Mouse (Mus musculus) kidney, embryonic 14.5 days (tissue): ENCODE results near the gene Tsc2. TPM values are rescaled to one million over a fixed set of nuclear protein-coding genes. Genes with fewer than 3 reads are reported as not detected.

Experiments used
- ATAC-seq: fragments of 200-750 bp; cut with Nextera tagmentation; 2 replicates; pipeline ENCODE4 v1.8.0; 2017; ENCODE audit warnings: moderate number of reproducible peaks, mild to moderate bottlenecking, moderate TSS enrichment, moderate library complexity; ENCODE audit not compliant: low FRiP score, low TSS enrichment
- H3K27ac ChIP-seq: fragments of 300-500 bp; sonication (generic); 2 replicates; pipeline ENCODE4 v1.5.1; 2014; ENCODE audit warnings: low read depth, mild to moderate bottlenecking, low read length, moderate library complexity, mixed read lengths
- H3K27me3 ChIP-seq: fragments of 300-500 bp; sonication (generic); 2 replicates; pipeline ENCODE4 v1.6.1; 2014; ENCODE audit warnings: mild to moderate bottlenecking, low read length; ENCODE audit not compliant: control insufficient read depth, insufficient read depth
- H3K36me3 ChIP-seq: fragments of 300-500 bp; sonication (generic); 2 replicates; pipeline ENCODE4 v1.6.1; 2014; ENCODE audit warnings: low read length, mixed read lengths; ENCODE audit not compliant: control insufficient read depth, insufficient read depth
- H3K4me1 ChIP-seq: fragments of 300-500 bp; sonication (generic); 2 replicates; pipeline ENCODE4 v1.6.1; 2014; ENCODE audit warnings: low read length, mixed read lengths; ENCODE audit not compliant: control insufficient read depth, insufficient read depth
- H3K4me2 ChIP-seq: fragments of 300-500 bp; sonication (generic); replicated peaks from 2 replicates; pipeline ENCODE4 v1.6.1; 2014; ENCODE audit warnings: low read depth, mild to moderate bottlenecking, low read length
- H3K4me3 ChIP-seq: fragments of 300-500 bp; sonication (generic); 2 replicates; pipeline ENCODE4 v1.5.1; 2014; ENCODE audit warnings: mild to moderate bottlenecking, low read length
- H3K9ac ChIP-seq: fragments of 300-500 bp; sonication (generic); 2 replicates; pipeline ENCODE4 v1.6.1; 2014; ENCODE audit warnings: low read depth, mild to moderate bottlenecking, low read length, moderate library complexity
- H3K9me3 ChIP-seq: fragments of 300-500 bp; sonication (generic); 2 replicates; pipeline ENCODE4 v1.6.1; 2016; ENCODE audit warnings: low read length; ENCODE audit not compliant: control insufficient read depth
- WGBS: fragments of 180-500 bp; shearing (Covaris S2); extraction: QIAGEN DNeasy Blood & Tissue Kit; methylation state at CpG from one replicate; pipeline ENCODE4 v1.1.7; 2014; 5-methylcytosine and 5-hydroxymethylcytosine counted together
- polyA plus RNA-seq: library from polyadenylated mRNA; unstranded; fragments of >200 nt; fragmentation: Nextera tagmentation; extraction: Ambion mirVana; gene quantifications from 2 replicates; pipeline ENCODE4 v1.2.1, GENCODE M21; 2014

Gene Tsc2
- polyA plus RNA-seq, 1 experiment from 2014 or later, result 55.4 TPM

- H3K36me3 ChIP-seq, result peaks cover 69% of the 10 kb centered on the region
- H3K27me3 ChIP-seq, result no peaks in the 10 kb centered on the region
- H3K4me3 ChIP-seq, result no peak overlapping the region
- no peak overlapping the region for H3K4me2 ChIP-seq
- 93% methylated on average over 3 of the region's 3 CpGs for whole genome bisulfite sequencing
- no peak overlapping the region for H3K27ac ChIP-seq
- 0 out of 2 replicates have a peak, but pooled peaks cover 3% of the 10 kb centered on the region for H3K4me1 ChIP-seq
- no peaks in the 10 kb centered on the region for H3K9me3 ChIP-seq
- no peak overlapping the region for H3K9ac ChIP-seq
- ATAC-seq, result no peak
Observed at GRCm38 (mm10) chr17:24579532-24579931, 52.9 kb downstream of the Tsc2 start.

- Histone ChIP-seq H3K4me3 (no peak overlapping the region), H3K9ac (no peak overlapping the region), H3K36me3 (peaks cover 73% of the 10 kb centered on the region), H3K4me2 (no peak overlapping the region), H3K27me3 (no peaks in the 10 kb centered on the region), H3K27ac (no peak overlapping the region), H3K9me3 (no peaks in the 10 kb centered on the region), H3K4me1 (no peaks in the 10 kb centered on the region)
- WGBS, result 97% methylated on average over 9 of the region's 9 CpGs
- no peak for ATAC-seq
Observed at GRCm38 (mm10) chr17:24573811-24574210, 58.6 kb downstream of the Tsc2 start.

- ATAC-seq, result no peak
Observed at GRCm38 (mm10) chr17:24572651-24573245, 59.7 kb downstream of the Tsc2 start.

GRCm38 (mm10) chr17:24569837-24570236 lies 62.6 kb downstream of the Tsc2 start:
- no peaks in the 10 kb centered on the region for H3K27me3 ChIP-seq
- peaks cover 69% of the 10 kb centered on the region for H3K36me3 ChIP-seq
- WGBS, result 93% methylated on average over 4 of the region's 4 CpGs

More at GRCm38 (mm10) chr17:24572651-24573245, 59.7 kb downstream of the Tsc2 start:
- no peak overlapping the region for H3K4me3 ChIP-seq
- H3K27ac ChIP-seq, result no peak overlapping the region
- H3K27me3 ChIP-seq, result no peaks in the 10 kb centered on the region
- H3K4me1 ChIP-seq, result no peaks in the 10 kb centered on the region
- H3K9me3 ChIP-seq, result no peaks in the 10 kb centered on the region
- 96% methylated on average over 12 of the region's 12 CpGs for WGBS
- no peak overlapping the region for H3K4me2 ChIP-seq
- peaks cover 71% of the 10 kb centered on the region for H3K36me3 ChIP-seq
- no peak overlapping the region for H3K9ac ChIP-seq

GRCm38 (mm10) chr17:24567034-24567779 lies 65.2 kb downstream of the Tsc2 start:
- H3K4me3 ChIP-seq, result no peak overlapping the region
- no peak overlapping the region for H3K9ac ChIP-seq
- 71% methylated on average over 8 of the region's 8 CpGs for WGBS
- H3K36me3 ChIP-seq, result peaks cover 58% of the 10 kb centered on the region
- H3K4me1 ChIP-seq, result no peaks in the 10 kb centered on the region
- H3K9me3 ChIP-seq, result no peaks in the 10 kb centered on the region
- H3K27me3 ChIP-seq, result no peaks in the 10 kb centered on the region
- H3K4me2 ChIP-seq, result no peak overlapping the region
- no peak; the same call in 1 of the 2 replicates for ATAC-seq
- no peak overlapping the region for H3K27ac ChIP-seq

More at GRCm38 (mm10) chr17:24569837-24570236, 62.6 kb downstream of the Tsc2 start:
- no peaks in the 10 kb centered on the region for H3K4me1 ChIP-seq
- no peak overlapping the region for H3K27ac ChIP-seq
- no peak overlapping the region for H3K4me2 ChIP-seq
- no peak for ATAC-seq
- no peaks in the 10 kb centered on the region for H3K9me3 ChIP-seq
- H3K4me3 ChIP-seq, result no peak overlapping the region
- H3K9ac ChIP-seq, result no peak overlapping the region

- no peaks in the 10 kb centered on the region for H3K27me3 ChIP-seq
- H3K9ac ChIP-seq, result no peak overlapping the region
- WGBS, result 81% methylated on average over 3 of the region's 3 CpGs
- no peak for ATAC-seq
- H3K9me3 ChIP-seq, result no peaks in the 10 kb centered on the region
- no peak overlapping the region for H3K27ac ChIP-seq
- no peaks in the 10 kb centered on the region for H3K4me1 ChIP-seq
- H3K4me3 ChIP-seq, result no peak overlapping the region
- no peak overlapping the region for H3K4me2 ChIP-seq
- H3K36me3 ChIP-seq, result peaks cover 46% of the 10 kb centered on the region
Observed at GRCm38 (mm10) chr17:24565792-24566191, 66.6 kb downstream of the Tsc2 start.

GRCm38 (mm10) chr17:24565092-24565491 lies 67.3 kb downstream of the Tsc2 start:
- Histone ChIP-seq H3K4me3 (no peak overlapping the region), H3K4me1 (no peaks in the 10 kb centered on the region), H3K27ac (no peak overlapping the region), H3K9ac (no peak overlapping the region), H3K36me3 (peaks cover 40% of the 10 kb centered on the region), H3K27me3 (no peaks in the 10 kb centered on the region), H3K9me3 (no peaks in the 10 kb centered on the region), H3K4me2 (no peak overlapping the region)
- 81% methylated on average over 3 of the region's 3 CpGs for WGBS
- ATAC-seq, result no peak

GRCm38 (mm10) chr17:24564422-24564821 lies 68.0 kb downstream of the Tsc2 start:
- no peaks in the 10 kb centered on the region for H3K9me3 ChIP-seq
- no peaks in the 10 kb centered on the region for H3K27me3 ChIP-seq
- H3K4me1 ChIP-seq, result no peaks in the 10 kb centered on the region
- H3K9ac ChIP-seq, result no peak overlapping the region
- H3K36me3 ChIP-seq, result peaks cover 34% of the 10 kb centered on the region
- H3K27ac ChIP-seq, result no peak overlapping the region
- WGBS, result 84% methylated on average over 4 of the region's 4 CpGs
- H3K4me3 ChIP-seq, result no peak overlapping the region
- no peak overlapping the region for H3K4me2 ChIP-seq
- ATAC-seq, result no peak

GRCm38 (mm10) chr17:24563638-24564037 lies 68.8 kb downstream of the Tsc2 start:
- H3K9me3 ChIP-seq, result no peaks in the 10 kb centered on the region
- no peaks in the 10 kb centered on the region for H3K4me1 ChIP-seq
- no peak for ATAC-seq
- H3K36me3 ChIP-seq, result peaks cover 26% of the 10 kb centered on the region; the same call in 1 of the 2 replicates
- no peak overlapping the region for H3K27ac ChIP-seq
- H3K27me3 ChIP-seq, result no peaks in the 10 kb centered on the region
- WGBS, result 72% methylated on average over 5 of the region's 5 CpGs
- H3K4me2 ChIP-seq, result no peak overlapping the region
- H3K9ac ChIP-seq, result no peak overlapping the region
- H3K4me3 ChIP-seq, result no peak overlapping the region
